Comparison of ENCODE assay signal across 7 mouse cellular contexts in genomic region chr15:7397446-7397817, GRCm38 (mm10). TPM values are rescaled to one million over a fixed set of nuclear protein-coding genes. Genes with fewer than 3 reads are reported as not detected.
DNase-seq lines count a peak whose midpoint lies in the region; ATAC-seq and TF ChIP-seq lines count a peak whose summit lies in the region.

No protein-coding gene starts in this region.

- peaks cover 3% of the 10 kb centered on the region; the same call in 1 of the 2 replicates for H3K27me3 ChIP-seq in forebrain, embryonic 11.5 days (ENCODE audit: control insufficient read depth, insufficient read depth, low read length)
- no peaks in the 10 kb centered on the region for H3K27me3 ChIP-seq in kidney, postnatal 0 days (ENCODE audit: insufficient read depth, low read length)
- peaks cover 23% of the 10 kb centered on the region; the same call in 1 of the 2 replicates for H3K27me3 ChIP-seq in midbrain, embryonic 15.5 days (replicated peaks)

- peak; percentile 47 for DNase-seq in embryo, embryonic 11 days
- DNase-seq in forebrain, embryonic 11.5 days (ENCODE audit: low spot score): no peak
- peak; percentile 71 for DNase-seq in kidney, postnatal 0 days (ENCODE audit: low spot score)
- no peak for DNase-seq in cerebellum, postnatal 25 days
- no peak for DNase-seq in gastrocnemius, postnatal 10 days
- DNase-seq in layer of hippocampus, adult 18-20 months (ENCODE audit: low spot score in 2 of 2): no peak

- peak; percentile 37; the same call in 1 of the 2 replicates for ATAC-seq in forebrain, embryonic 11.5 days (replicated peaks; ENCODE audit: low FRiP score)
- peak; percentile 37; the same call in 1 of the 2 replicates for ATAC-seq in kidney, postnatal 0 days (replicated peaks; ENCODE audit: low FRiP score, low read depth)
- peak; percentile 46 for ATAC-seq in midbrain, embryonic 15.5 days (replicated peaks)

- H3K4me3 ChIP-seq in forebrain, embryonic 11.5 days (ENCODE audit: low read depth, low read length): peak overlapping the region; percentile 55
- H3K4me3 ChIP-seq in kidney, postnatal 0 days (replicated peaks; ENCODE audit: low read depth, low read length): peak overlapping the region; percentile 71
- peak overlapping the region; percentile 51 for H3K4me3 ChIP-seq in midbrain, embryonic 15.5 days

- peak overlapping the region; percentile 95 for H3K4me2 ChIP-seq in forebrain, embryonic 11.5 days (ENCODE audit: low read depth, low read length, severe bottlenecking)
- H3K4me2 ChIP-seq in kidney, postnatal 0 days (ENCODE audit: low read length): peak overlapping the region; percentile 93
- H3K4me2 ChIP-seq in midbrain, embryonic 15.5 days: peak overlapping the region; percentile 96

- no peaks in the 10 kb centered on the region for H3K36me3 ChIP-seq in forebrain, embryonic 11.5 days (ENCODE audit: control insufficient read depth, insufficient read depth, low read length)
- H3K36me3 ChIP-seq in kidney, postnatal 0 days (ENCODE audit: insufficient read depth, low read length): no peaks in the 10 kb centered on the region
- H3K36me3 ChIP-seq in midbrain, embryonic 15.5 days (replicated peaks): no peaks in the 10 kb centered on the region

- H3K27ac ChIP-seq in forebrain, embryonic 11.5 days (ENCODE audit: low read depth, low read length): no peak overlapping the region
- peak overlapping the region; percentile 76 for H3K27ac ChIP-seq in kidney, postnatal 0 days
- no peak overlapping the region for H3K27ac ChIP-seq in midbrain, embryonic 15.5 days

- WGBS in forebrain, embryonic 11.5 days: 4% methylated on average over 8 of the region's 8 CpGs
- WGBS in kidney, postnatal 0 days: 4% methylated on average over 8 of the region's 8 CpGs
- 1% methylated on average over 8 of the region's 8 CpGs for WGBS in midbrain, embryonic 15.5 days

- H3K9ac ChIP-seq in forebrain, embryonic 11.5 days (ENCODE audit: low read length): peak overlapping the region; percentile 63
- H3K9ac ChIP-seq in kidney, postnatal 0 days (ENCODE audit: low read depth, low read length): peak overlapping the region; percentile 66
- H3K9ac ChIP-seq in midbrain, embryonic 15.5 days: peak overlapping the region; percentile 55

- no peak for TF ChIP-seq CTCF in kidney, postnatal 0 days (IDR thresholded peaks at IDR 0.05; ENCODE audit: low read depth)

- H3K9me3 ChIP-seq in forebrain, embryonic 11.5 days (ENCODE audit: control insufficient read depth, low read length): no peaks in the 10 kb centered on the region
- no peaks in the 10 kb centered on the region for H3K9me3 ChIP-seq in kidney, postnatal 0 days (replicated peaks; ENCODE audit: low read length)
- no peaks in the 10 kb centered on the region for H3K9me3 ChIP-seq in midbrain, embryonic 15.5 days

- peaks cover 4% of the 10 kb centered on the region; the same call in 1 of the 2 replicates for H3K4me1 ChIP-seq in forebrain, embryonic 11.5 days (replicated peaks; ENCODE audit: control insufficient read depth, insufficient read depth, low read length)
- 0 out of 2 replicates have a peak, but pooled peaks cover 6% of the 10 kb centered on the region for H3K4me1 ChIP-seq in kidney, postnatal 0 days (replicated peaks; ENCODE audit: insufficient read depth, low read length)
- peaks cover 16% of the 10 kb centered on the region for H3K4me1 ChIP-seq in midbrain, embryonic 15.5 days

RNA-seq across cellular contexts. Expression of gene Egflam, which starts 0.8 kb away (rescaled TPM):
- 7.5 and 7.7 TPM in 2 replicates for polyA plus RNA-seq in forebrain, embryonic 11.5 days (2014; fragmentation: Nextera tagmentation; extraction: Ambion mirVana)
- 14.3 and 15.0 TPM in 2 replicates for polyA plus RNA-seq in kidney, postnatal 0 days (2015; fragmentation: Nextera tagmentation; extraction: Ambion mirVana)
- polyA plus RNA-seq in midbrain, embryonic 15.5 days (2015; fragmentation: Nextera tagmentation; extraction: Ambion mirVana): 9.4 and 10.1 TPM in 2 replicates
- total RNA-seq in gastrocnemius, postnatal 10 days (2021): 10 to 100 TPM; 17.4 to 21.3 TPM
- total RNA-seq in layer of hippocampus, adult 18-20 months (2021): 1 to 10 TPM; 1.9 to 2.0 TPM

Comparison
In these comparisons a context has a peak if more than half of its experiments do, and no peak if none do; other contexts are left out.
1. DNase-seq: peak in embryo, embryonic 11 days (single experiment) and kidney, postnatal 0 days (single experiment); none in forebrain, embryonic 11.5 days (single experiment), cerebellum, postnatal 25 days (0 of 2), gastrocnemius, postnatal 10 days (single experiment) and layer of hippocampus, adult 18-20 months (0 of 2).
2. Peak in every context shown above with its lines, with median percentiles within 50 percentile points of each other: ATAC-seq, H3K4me2 ChIP-seq, H3K4me3 ChIP-seq and H3K9ac ChIP-seq.